Mouse (Mus musculus): ENCODE results near the gene Fam193b.

DNA sequence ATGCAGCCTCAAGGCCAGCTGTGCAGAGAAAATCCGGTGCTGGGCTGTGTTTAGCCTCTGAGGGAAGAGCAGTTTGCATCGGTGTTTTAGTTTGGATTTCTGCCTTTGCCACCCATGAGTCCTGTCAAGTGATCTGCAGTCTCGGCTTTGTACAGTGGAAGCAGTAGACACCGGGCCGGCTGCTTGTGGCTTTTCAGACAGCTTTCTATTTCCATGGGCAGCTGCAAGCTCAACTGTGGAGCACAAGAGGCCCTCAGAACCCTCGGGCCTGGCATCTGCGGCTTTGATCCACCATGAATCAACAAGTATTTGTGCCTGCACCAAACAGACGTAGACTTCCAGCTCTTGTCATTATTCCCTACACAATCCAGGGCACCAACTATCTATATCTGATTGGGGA is 68.5 kb downstream of the Fam193b start:
- TF ChIP-seq EP300 (IDR thresholded peaks at IDR 0.05) (no peak), CTCF (IDR thresholded peaks at IDR 0.05) (no peak)
